Mouse (Mus musculus) adrenal gland, postnatal 4 days (tissue): ENCODE measurements around the gene Clec1a. TPM values are rescaled to one million over a fixed set of nuclear protein-coding genes. Genes with fewer than 3 reads are reported as not detected.
"Not testable (repeated sequence)": the region's sequence is repeated elsewhere in the genome, so short reads cannot be mapped to it uniquely, and the experiment has no call there.

ENCODE experiments used
- DNase-seq, 2 experiments: peaks; one replicate each; pipeline ENCODE4 v3.0.0; 2021 to 2022; ENCODE audit warnings: low spot score in 2 of 2, mixed read lengths in 2 of 2
- long read RNA-seq, 2 experiments: library from polyadenylated mRNA; stranded (forward); transcript quantifications; one replicate each; pipeline ENCODE4 v2.0.0; 2021
- total RNA-seq, 2 experiments: library from RNA; stranded (reverse); gene quantifications; 2 replicates each; pipeline ENCODE4 v1.2.3; 2021

Clec1a gene
- 10 to 100 TPM in 1 of 2 experiments, 1 to 10 TPM in 1; 9.2 to 11.1 TPM for total RNA-seq
- long read RNA-seq, experiment 1, partial matches to known transcripts = 0 of 3 reads
- long read RNA-seq, experiment 1, other reads (novel, unspliced or antisense) = 2 of 3 reads
- long read RNA-seq, experiment 2, full-length matches to known transcripts = 3 of 5 reads
- long read RNA-seq, experiment 2, partial matches to known transcripts = 0 of 5 reads
- long read RNA-seq, experiment 2, other reads (novel, unspliced or antisense) = 2 of 5 reads

- no peak for DNase-seq
Observed at GRCm38 (mm10) chr6:129451411-129452039, at the start of gene Clec1a. Gene Clec1a, minus strand, starts transcription at chr6:129452000.

- DNase-seq = not testable (repeated sequence)
Observed at GRCm38 (mm10) chr6:129499516-129499915, 47.7 kb upstream of the Clec1a start.

- no peak for DNase-seq
Observed at GRCm38 (mm10) chr6:129497345-129498218, 45.8 kb upstream of the Clec1a start.

- DNase-seq = no peak
Observed at GRCm38 (mm10) chr6:129494924-129495323, 43.1 kb upstream of the Clec1a start.

GRCm38 (mm10) chr6:129480089-129480958 is 28.5 kb upstream of the Clec1a start:
- no peak for DNase-seq

GRCm38 (mm10) chr6:129476404-129477126 is 24.8 kb upstream of the Clec1a start:
- no peak for DNase-seq

- DNase-seq = no peak
Observed at GRCm38 (mm10) chr6:129472627-129473026, 20.8 kb upstream of the Clec1a start.

GRCm38 (mm10) chr6:129471386-129471785 is 19.6 kb upstream of the Clec1a start:
- DNase-seq = no peak

GRCm38 (mm10) chr6:129449743-129450142 is 2.1 kb downstream of the Clec1a start:
- DNase-seq = no peak

GRCm38 (mm10) chr6:129438033-129438432 is 13.8 kb downstream of the Clec1a start:
- no peak for DNase-seq

GRCm38 (mm10) chr6:129436025-129436424 is 15.8 kb downstream of the Clec1a start:
- no peak for DNase-seq

- no peak for DNase-seq
Observed at GRCm38 (mm10) chr6:129434239-129434638, 17.6 kb downstream of the Clec1a start.

GRCm38 (mm10) chr6:129427281-129427680 is 24.5 kb downstream of the Clec1a start:
- no peak for DNase-seq

- no peak for DNase-seq
Observed at GRCm38 (mm10) chr6:129425812-129426211, 26.0 kb downstream of the Clec1a start.

- no peak for DNase-seq
Observed at GRCm38 (mm10) chr6:129425217-129425616, 26.6 kb downstream of the Clec1a start.

- peak; percentile 65 to 75 for DNase-seq
Observed at GRCm38 (mm10) chr6:129423734-129424072, 28.1 kb downstream of the Clec1a start.

GRCm38 (mm10) chr6:129423040-129423733 is 28.6 kb downstream of the Clec1a start:
- DNase-seq = no peak

- no peak for DNase-seq
Observed at GRCm38 (mm10) chr6:129422311-129422710, 29.5 kb downstream of the Clec1a start.

GRCm38 (mm10) chr6:129414177-129414576 is 37.6 kb downstream of the Clec1a start:
- no peak for DNase-seq

- DNase-seq = no peak
Observed at GRCm38 (mm10) chr6:129408562-129408961, 43.2 kb downstream of the Clec1a start, which contains the start of gene Clec9a. Gene Clec9a, plus strand, starts transcription at chr6:129408862.
